Mouse (Mus musculus): ENCODE data around the gene Chrna9. TPM values are rescaled to one million over a fixed set of nuclear protein-coding genes. Genes with fewer than 3 reads are reported as not detected.

Gene Chrna9
- polyA plus RNA-seq, 1 experiment from 2014 or later, result 0.57 TPM

GRCm38 (mm10) chr5:65959893-65960596 lies 25.3 kb downstream of the Chrna9 start:
- DNase-seq (ENCODE audit: low spot score), result no peak
- H3K9me3 ChIP-seq (ENCODE audit: control insufficient read depth, low read length), result no peaks in the 10 kb centered on the region
- no peaks in the 10 kb centered on the region for H3K27me3 ChIP-seq (ENCODE audit: control insufficient read depth, insufficient read depth, low read length)
- H3K27ac ChIP-seq (ENCODE audit: low read depth, low read length), result no peak overlapping the region
- WGBS, result 75% methylated on average over 5 of the region's 5 CpGs
- H3K4me3 ChIP-seq (ENCODE audit: low read depth, low read length), result no peak overlapping the region
- no peaks in the 10 kb centered on the region for H3K36me3 ChIP-seq (ENCODE audit: control insufficient read depth, insufficient read depth, low read length)
- no peak overlapping the region for H3K4me2 ChIP-seq (ENCODE audit: low read depth)
- no peak for ATAC-seq (ENCODE audit: insufficient read depth, low FRiP score, low TSS enrichment)
- H3K9ac ChIP-seq (ENCODE audit: low read length), result no peak overlapping the region
- no peaks in the 10 kb centered on the region; the same call in 1 of the 2 replicates for H3K4me1 ChIP-seq (ENCODE audit: control insufficient read depth, insufficient read depth, low read length)

- DNase-seq (ENCODE audit: low spot score), result no peak
- WGBS, result 93% methylated on average over 11 of the region's 11 CpGs
Observed at GRCm38 (mm10) chr5:65960597-65960950, 25.9 kb downstream of the Chrna9 start.

GRCm38 (mm10) chr5:65963291-65963690 lies 28.6 kb downstream of the Chrna9 start:
- ATAC-seq (ENCODE audit: insufficient read depth, low FRiP score, low TSS enrichment) (no peak), DNase-seq (ENCODE audit: low spot score) (no peak)
- no peaks in the 10 kb centered on the region for H3K9me3 ChIP-seq (ENCODE audit: control insufficient read depth, low read length)
- H3K4me1 ChIP-seq (ENCODE audit: control insufficient read depth, insufficient read depth, low read length), result no peaks in the 10 kb centered on the region
- no peak overlapping the region for H3K9ac ChIP-seq (ENCODE audit: low read length)
- no peak overlapping the region for H3K4me3 ChIP-seq (ENCODE audit: low read depth, low read length)
- H3K4me2 ChIP-seq (ENCODE audit: low read depth), result no peak overlapping the region
- H3K36me3 ChIP-seq (ENCODE audit: control insufficient read depth, insufficient read depth, low read length), result no peaks in the 10 kb centered on the region
- no peak overlapping the region for H3K27ac ChIP-seq (ENCODE audit: low read depth, low read length)
- no peaks in the 10 kb centered on the region for H3K27me3 ChIP-seq (ENCODE audit: control insufficient read depth, insufficient read depth, low read length)
- WGBS, result 93% methylated on average over 5 of the region's 5 CpGs

More at GRCm38 (mm10) chr5:65960597-65960950, 25.9 kb downstream of the Chrna9 start:
- H3K4me2 ChIP-seq (ENCODE audit: low read depth), result no peak overlapping the region
- ATAC-seq (ENCODE audit: insufficient read depth, low FRiP score, low TSS enrichment), result no peak
- H3K4me3 ChIP-seq (ENCODE audit: low read depth, low read length), result no peak overlapping the region
- no peaks in the 10 kb centered on the region for H3K4me1 ChIP-seq (ENCODE audit: control insufficient read depth, insufficient read depth, low read length)
- no peaks in the 10 kb centered on the region for H3K27me3 ChIP-seq (ENCODE audit: control insufficient read depth, insufficient read depth, low read length)
- no peaks in the 10 kb centered on the region for H3K36me3 ChIP-seq (ENCODE audit: control insufficient read depth, insufficient read depth, low read length)
- no peaks in the 10 kb centered on the region for H3K9me3 ChIP-seq (ENCODE audit: control insufficient read depth, low read length)
- no peak overlapping the region for H3K27ac ChIP-seq (ENCODE audit: low read depth, low read length)
- H3K9ac ChIP-seq (ENCODE audit: low read length), result no peak overlapping the region

- no peak overlapping the region for H3K27ac ChIP-seq (ENCODE audit: low read depth, low read length)
- no peak for ATAC-seq (ENCODE audit: insufficient read depth, low FRiP score, low TSS enrichment)
- H3K4me3 ChIP-seq (ENCODE audit: low read depth, low read length), result no peak overlapping the region
- H3K4me2 ChIP-seq (ENCODE audit: low read depth), result no peak overlapping the region
- no peak overlapping the region for H3K9ac ChIP-seq (ENCODE audit: low read length)
- no peak for DNase-seq (ENCODE audit: low spot score)
- no peaks in the 10 kb centered on the region for H3K4me1 ChIP-seq (ENCODE audit: control insufficient read depth, insufficient read depth, low read length)
- H3K27me3 ChIP-seq (ENCODE audit: control insufficient read depth, insufficient read depth, low read length), result no peaks in the 10 kb centered on the region
- H3K9me3 ChIP-seq (ENCODE audit: control insufficient read depth, low read length), result no peaks in the 10 kb centered on the region
- no peaks in the 10 kb centered on the region for H3K36me3 ChIP-seq (ENCODE audit: control insufficient read depth, insufficient read depth, low read length)
- WGBS, result 68% methylated on average over 7 of the region's 7 CpGs
Observed at GRCm38 (mm10) chr5:65965771-65966279, 31.1 kb downstream of the Chrna9 start.

- DNase-seq (ENCODE audit: low spot score), result no peak
Observed at GRCm38 (mm10) chr5:65967091-65967490, 32.4 kb downstream of the Chrna9 start.

GRCm38 (mm10) chr5:65968004-65968403 lies 33.3 kb downstream of the Chrna9 start:
- Histone ChIP-seq H3K9ac (ENCODE audit: low read length) (no peak overlapping the region), H3K4me3 (ENCODE audit: low read depth, low read length) (no peak overlapping the region), H3K27ac (ENCODE audit: low read depth, low read length) (no peak overlapping the region), H3K4me1 (ENCODE audit: control insufficient read depth, insufficient read depth, low read length) (no peaks in the 10 kb centered on the region), H3K36me3 (ENCODE audit: control insufficient read depth, insufficient read depth, low read length) (no peaks in the 10 kb centered on the region), H3K9me3 (ENCODE audit: control insufficient read depth, low read length) (no peaks in the 10 kb centered on the region), H3K4me2 (ENCODE audit: low read depth) (no peak overlapping the region), H3K27me3 (ENCODE audit: control insufficient read depth, insufficient read depth, low read length) (no peaks in the 10 kb centered on the region)
- WGBS, result 98% methylated on average over 3 of the region's 3 CpGs
- no peak for DNase-seq (ENCODE audit: low spot score)
- ATAC-seq (ENCODE audit: insufficient read depth, low FRiP score, low TSS enrichment), result no peak

More at GRCm38 (mm10) chr5:65967091-65967490, 32.4 kb downstream of the Chrna9 start:
- no peak overlapping the region for H3K4me3 ChIP-seq (ENCODE audit: low read depth, low read length)
- no peaks in the 10 kb centered on the region for H3K4me1 ChIP-seq (ENCODE audit: control insufficient read depth, insufficient read depth, low read length)
- H3K27me3 ChIP-seq (ENCODE audit: control insufficient read depth, insufficient read depth, low read length), result no peaks in the 10 kb centered on the region
- H3K9ac ChIP-seq (ENCODE audit: low read length), result no peak overlapping the region
- WGBS, result 57% methylated on average over 12 of the region's 12 CpGs
- no peaks in the 10 kb centered on the region for H3K36me3 ChIP-seq (ENCODE audit: control insufficient read depth, insufficient read depth, low read length)
- H3K27ac ChIP-seq (ENCODE audit: low read depth, low read length), result no peak overlapping the region
- ATAC-seq (ENCODE audit: insufficient read depth, low FRiP score, low TSS enrichment), result no peak
- H3K4me2 ChIP-seq (ENCODE audit: low read depth), result no peak overlapping the region
- H3K9me3 ChIP-seq (ENCODE audit: control insufficient read depth, low read length), result no peaks in the 10 kb centered on the region

- Histone ChIP-seq H3K9ac (ENCODE audit: low read length) (no peak overlapping the region), H3K9me3 (ENCODE audit: control insufficient read depth, low read length) (no peaks in the 10 kb centered on the region), H3K4me3 (ENCODE audit: low read depth, low read length) (no peak overlapping the region), H3K36me3 (ENCODE audit: control insufficient read depth, insufficient read depth, low read length) (no peaks in the 10 kb centered on the region), H3K27ac (ENCODE audit: low read depth, low read length) (no peak overlapping the region), H3K27me3 (ENCODE audit: control insufficient read depth, insufficient read depth, low read length) (no peaks in the 10 kb centered on the region), H3K4me1 (ENCODE audit: control insufficient read depth, insufficient read depth, low read length) (no peaks in the 10 kb centered on the region), H3K4me2 (ENCODE audit: low read depth) (no peak overlapping the region)
- WGBS, result 73% methylated on average over 2 of the region's 2 CpGs
- ATAC-seq (ENCODE audit: insufficient read depth, low FRiP score, low TSS enrichment), result no peak
- DNase-seq (ENCODE audit: low spot score), result no peak
Observed at GRCm38 (mm10) chr5:65973189-65973588, 38.5 kb downstream of the Chrna9 start.

- Histone ChIP-seq H3K4me1 (ENCODE audit: control insufficient read depth, insufficient read depth, low read length) (no peaks in the 10 kb centered on the region), H3K4me2 (ENCODE audit: low read depth) (no peak overlapping the region), H3K27ac (ENCODE audit: low read depth, low read length) (no peak overlapping the region), H3K36me3 (ENCODE audit: control insufficient read depth, insufficient read depth, low read length) (no peaks in the 10 kb centered on the region), H3K9ac (ENCODE audit: low read length) (no peak overlapping the region), H3K9me3 (ENCODE audit: control insufficient read depth, low read length) (no peaks in the 10 kb centered on the region), H3K27me3 (ENCODE audit: control insufficient read depth, insufficient read depth, low read length) (no peaks in the 10 kb centered on the region), H3K4me3 (ENCODE audit: low read depth, low read length) (no peak overlapping the region)
- ATAC-seq (ENCODE audit: insufficient read depth, low FRiP score, low TSS enrichment) (no peak), DNase-seq (ENCODE audit: low spot score) (no peak)
- 89% methylated on average over 13 of the region's 13 CpGs for WGBS
Observed at GRCm38 (mm10) chr5:65975731-65976130, 41.0 kb downstream of the Chrna9 start.

- H3K9me3 ChIP-seq (ENCODE audit: control insufficient read depth, low read length), result no peaks in the 10 kb centered on the region
- no peak for ATAC-seq (ENCODE audit: insufficient read depth, low FRiP score, low TSS enrichment)
- WGBS, result 93% methylated on average over 5 of the region's 5 CpGs
- H3K4me1 ChIP-seq (ENCODE audit: control insufficient read depth, insufficient read depth, low read length), result no peaks in the 10 kb centered on the region
- no peaks in the 10 kb centered on the region for H3K36me3 ChIP-seq (ENCODE audit: control insufficient read depth, insufficient read depth, low read length)
- no peaks in the 10 kb centered on the region for H3K27me3 ChIP-seq (ENCODE audit: control insufficient read depth, insufficient read depth, low read length)
- no peak overlapping the region for H3K4me3 ChIP-seq (ENCODE audit: low read depth, low read length)
- no peak overlapping the region for H3K9ac ChIP-seq (ENCODE audit: low read length)
- no peak overlapping the region for H3K4me2 ChIP-seq (ENCODE audit: low read depth)
- no peak for DNase-seq (ENCODE audit: low spot score)
- H3K27ac ChIP-seq (ENCODE audit: low read depth, low read length), result no peak overlapping the region
Observed at GRCm38 (mm10) chr5:65986426-65986825, 51.7 kb downstream of the Chrna9 start.

Data from neural tube, embryonic 11.5 days (tissue).